In genomic region chr16:38089447-38090170, GRCm38 (mm10) we compare ENCODE assay signal across 8 mouse cellular contexts. TPM values are rescaled to one million over a fixed set of nuclear protein-coding genes. Genes with fewer than 3 reads are reported as not detected.
A peak's percentile ranks its signal among the peaks of the same experiment; 100 is the strongest.
DNase-seq lines count a peak whose midpoint lies in the region; ATAC-seq and TF ChIP-seq lines count a peak whose summit lies in the region.

No protein-coding gene starts in this region.

- no peaks in the 10 kb centered on the region for H3K27me3 ChIP-seq in thymus, adult 2 months (ENCODE audit: control insufficient read depth, insufficient read depth, low read length)
- H3K27me3 ChIP-seq in hindbrain, embryonic 11.5 days (ENCODE audit: control insufficient read depth, insufficient read depth, low read length): no peaks in the 10 kb centered on the region

- DNase-seq in gastrocnemius, adult 2 months: no peak
- DNase-seq in gastrocnemius, postnatal 14 days: no peak
- DNase-seq in thymus, adult 2 months: no peak
- no peak for DNase-seq in thymus, postnatal 25 days
- peak; percentile 77 for DNase-seq in hindbrain, embryonic 11.5 days (ENCODE audit: low spot score)
- DNase-seq in adrenal gland, adult (ENCODE audit: inconsistent age in 2 of 2, low spot score in 1 of 2): no peak
- DNase-seq in thymus, adult 18-20 months: no peak

- peak overlapping the region; percentile 99 for H3K27ac ChIP-seq in gastrocnemius, adult 2 months
- H3K27ac ChIP-seq in thymus, adult 2 months (ENCODE audit: control insufficient read depth, insufficient read depth, low read length): peak overlapping the region; percentile 65
- H3K27ac ChIP-seq in hindbrain, embryonic 11.5 days (ENCODE audit: low read depth, low read length): peak overlapping the region; percentile 98

- peak overlapping the region; percentile 21; the same call in 1 of the 2 replicates for H3K4me2 ChIP-seq in hindbrain, embryonic 11.5 days (replicated peaks; ENCODE audit: low read depth, low read length)

- ATAC-seq in hindbrain, embryonic 11.5 days (ENCODE audit: low FRiP score): no peak; the same call in 1 of the 2 replicates
- ATAC-seq in megakaryocyte, adult 5-6 weeks (ENCODE audit: poor library complexity, severe bottlenecking): peak; percentile 7

- H3K4me3 ChIP-seq in gastrocnemius, adult 2 months: peak overlapping the region; percentile 87
- H3K4me3 ChIP-seq in thymus, adult 2 months (ENCODE audit: control insufficient read depth, insufficient read depth, low read length): peak overlapping the region; percentile 67
- peak overlapping the region; percentile 98 for H3K4me3 ChIP-seq in hindbrain, embryonic 11.5 days (ENCODE audit: low read depth, low read length)

- H3K4me1 ChIP-seq in thymus, adult 2 months (replicated peaks; ENCODE audit: control insufficient read depth, insufficient read depth, low read length): no peaks in the 10 kb centered on the region
- H3K4me1 ChIP-seq in hindbrain, embryonic 11.5 days (replicated peaks; ENCODE audit: control insufficient read depth, insufficient read depth, low read length): peaks cover 2% of the 10 kb centered on the region; the same call in 1 of the 2 replicates

- no peaks in the 10 kb centered on the region for H3K36me3 ChIP-seq in thymus, adult 2 months (ENCODE audit: control insufficient read depth, insufficient read depth, low read length)
- no peaks in the 10 kb centered on the region for H3K36me3 ChIP-seq in hindbrain, embryonic 11.5 days (ENCODE audit: control insufficient read depth, insufficient read depth, low read length)

- intact Hi-C loops in gastrocnemius, adult 2 months (cut with DNase I): loop anchor here (2.0 to 5.0 kb wide), 3 partner anchors 47 to 222 kb away; partner anchors contain the start of gene Lrrc58
- intact Hi-C loops in gastrocnemius, postnatal 14 days (cut with DNase I; ENCODE audit: low total_unique reads): no loop called here

- WGBS in thymus, adult 2 months: under 1% methylated on average over 68 of the region's 76 CpGs
- under 1% methylated on average over 53 of the region's 76 CpGs for WGBS in hindbrain, embryonic 11.5 days

- no peak; the same call in 1 of the 2 replicates for TF ChIP-seq POLR2A in thymus, adult 2 months (IDR thresholded peaks at IDR 0.05; ENCODE audit: control insufficient read depth, extremely low read depth, insufficient read depth, low read length, poor library complexity)

- H3K9ac ChIP-seq in hindbrain, embryonic 11.5 days (ENCODE audit: low read depth, low read length): peak overlapping the region; percentile 98

- no peak for TF ChIP-seq CTCF in gastrocnemius, adult 2 months (IDR thresholded peaks at IDR 0.05)
- TF ChIP-seq CTCF in thymus, adult 2 months (IDR thresholded peaks at IDR 0.05; ENCODE audit: borderline replicate concordance, control insufficient read depth, extremely low read depth, insufficient read depth, low read length, poor library complexity): no peak

- H3K9me3 ChIP-seq in hindbrain, embryonic 11.5 days (ENCODE audit: control insufficient read depth, low read length): no peaks in the 10 kb centered on the region

RNA-seq across cellular contexts. Expression of gene Gsk3b, which starts 0.8 kb away (rescaled TPM):
- total RNA-seq in gastrocnemius, adult 2 months (2021): 10 to 100 TPM; 60.7 to 67.3 TPM
- 10 to 100 TPM; 47.2 to 49.3 TPM for total RNA-seq in gastrocnemius, postnatal 14 days (2021)
- polyA plus RNA-seq in thymus, adult 2 months (2012; rRNA removed): 25.1 and 33.1 TPM in 2 replicates
- polyA plus RNA-seq in hindbrain, embryonic 11.5 days (2014; fragmentation: Nextera tagmentation; extraction: Ambion mirVana): 132 and 172 TPM in 2 replicates
- 64.2 and 73.2 TPM in 2 replicates for total RNA-seq in megakaryocyte, adult 5-6 weeks (2015)
- 34.2 and 34.5 TPM in 2 replicates for total RNA-seq in megakaryocyte, adult 5-6 weeks (2017)
